Mouse (Mus musculus): ENCODE measurements at regions not wholly inside any gene's neighbourhood (a gene's known extent, or its start where the extent isn't known, plus 50 kb on each side); places are given as distances from the start of the nearest gene placed in this dataset.

DNA sequence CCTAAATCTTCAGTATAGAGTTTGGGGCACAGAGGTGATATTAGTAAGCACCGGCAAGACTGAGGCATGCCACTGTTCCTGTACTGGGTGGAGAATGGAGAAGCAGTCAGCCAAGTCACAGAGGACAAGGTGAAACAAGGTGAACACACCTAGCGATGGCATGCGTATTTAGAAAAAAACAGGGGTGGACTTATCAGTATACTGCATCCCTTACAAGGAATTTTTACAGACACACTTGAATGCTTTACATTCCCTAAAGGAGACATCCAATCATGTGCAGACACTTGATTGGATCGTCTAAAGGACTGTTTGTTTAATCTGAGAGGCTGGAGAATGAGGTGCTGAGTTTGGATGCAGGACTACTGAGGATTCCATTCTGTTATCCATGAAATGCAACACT lies 1893.4 kb upstream of the Lrrc6 start:
- Histone ChIP-seq H3K9me3 (no peaks in the 10 kb centered on the region), H3K4me1 (no peaks in the 10 kb centered on the region), H3K27ac (no peak overlapping the region), H3K4me3 (no peak overlapping the region), H3K4me2 (no peak overlapping the region), H3K27me3 (no peaks in the 10 kb centered on the region), H3K36me3 (no peaks in the 10 kb centered on the region), H3K9ac (no peak overlapping the region)
- 54% methylated on average over 4 of the region's 4 CpGs for WGBS
- ATAC-seq (ENCODE audit: borderline replicate concordance, extremely low read depth, low FRiP score, low TSS enrichment): no peak

DNA sequence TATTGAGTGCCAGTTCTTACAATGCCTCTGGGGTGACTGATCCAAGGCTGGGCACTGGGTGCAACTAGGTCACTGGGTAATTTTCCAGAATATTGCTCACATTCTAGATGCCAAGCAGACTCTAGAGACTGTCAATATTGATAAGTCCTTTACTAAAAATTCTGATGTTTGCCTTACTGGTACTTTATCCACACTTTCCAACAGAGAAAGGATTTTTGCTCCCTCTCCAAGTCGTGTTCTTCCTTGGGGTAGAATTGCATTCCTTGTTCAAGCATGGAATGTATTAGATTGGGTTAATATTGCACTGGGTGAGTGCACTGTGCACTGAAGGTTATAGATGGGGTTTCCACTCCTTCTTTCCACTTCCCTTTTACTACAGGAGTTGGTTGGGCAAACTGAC lies 1891.0 kb upstream of the Lrrc6 start:
- Histone ChIP-seq H3K9ac (no peak overlapping the region), H3K4me2 (no peak overlapping the region), H3K36me3 (no peaks in the 10 kb centered on the region), H3K27ac (peak overlapping the region; percentile 77), H3K9me3 (no peaks in the 10 kb centered on the region), H3K27me3 (no peaks in the 10 kb centered on the region), H3K4me3 (no peak overlapping the region), H3K4me1 (no peaks in the 10 kb centered on the region)
- ATAC-seq (ENCODE audit: borderline replicate concordance, extremely low read depth, low FRiP score, low TSS enrichment): peak; percentile 64
- 41% methylated on average over 1 of the region's 1 CpGs for WGBS

GRCm38 (mm10) chr15:68389855-68390254 lies 1889.1 kb upstream of the Lrrc6 start:
- Histone ChIP-seq H3K36me3 (no peaks in the 10 kb centered on the region), H3K4me1 (no peaks in the 10 kb centered on the region), H3K9ac (no peak overlapping the region), H3K9me3 (no peaks in the 10 kb centered on the region), H3K27ac (no peak overlapping the region), H3K4me3 (no peak overlapping the region), H3K4me2 (no peak overlapping the region), H3K27me3 (no peaks in the 10 kb centered on the region)
- 52% methylated on average over 5 of the region's 5 CpGs for WGBS
- peak; percentile 67; the same call in 1 of the 2 replicates for ATAC-seq (ENCODE audit: borderline replicate concordance, extremely low read depth, low FRiP score, low TSS enrichment)

DNA sequence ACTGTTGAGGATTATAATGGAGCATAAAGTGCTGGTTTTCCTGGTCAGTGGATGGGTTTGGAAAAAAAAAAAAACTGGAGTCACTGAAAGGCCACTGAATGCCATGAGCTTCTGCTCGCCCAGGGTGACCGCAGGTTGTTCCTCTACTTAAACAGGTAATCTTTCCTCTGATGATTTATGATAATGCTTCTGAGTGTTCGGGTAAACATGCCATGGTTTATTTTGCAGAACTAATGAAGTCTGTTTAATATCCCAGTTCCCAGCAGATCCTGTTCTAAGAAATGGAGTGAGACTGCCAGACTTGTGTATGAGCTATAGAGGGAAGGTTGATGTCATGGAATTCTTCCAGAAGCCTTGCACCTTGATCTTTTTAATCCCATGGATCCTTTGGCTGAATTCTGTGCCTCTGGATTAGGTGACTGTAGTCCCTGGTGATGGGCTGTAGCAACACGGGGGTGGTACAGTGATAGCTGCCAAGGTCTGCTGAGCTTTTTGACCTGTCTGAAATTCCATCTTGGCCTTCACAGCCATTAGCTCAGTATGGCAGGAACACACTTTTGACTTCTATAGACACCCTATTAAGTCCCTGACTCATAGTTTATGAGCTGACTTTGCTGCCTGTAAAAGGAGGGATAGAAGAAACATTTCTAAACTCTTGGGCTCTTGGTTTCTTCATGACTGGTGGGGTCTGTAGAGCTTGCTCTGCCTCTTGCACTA lies 1886.8 kb upstream of the Lrrc6 start:
- no peaks in the 10 kb centered on the region for H3K4me1 ChIP-seq
- WGBS: 62% methylated on average over 4 of the region's 4 CpGs
- no peaks in the 10 kb centered on the region for H3K9me3 ChIP-seq
- H3K4me3 ChIP-seq: no peak overlapping the region
- H3K9ac ChIP-seq: no peak overlapping the region
- H3K27ac ChIP-seq: no peak overlapping the region
- no peaks in the 10 kb centered on the region for H3K27me3 ChIP-seq
- H3K36me3 ChIP-seq: no peaks in the 10 kb centered on the region
- no peak overlapping the region for H3K4me2 ChIP-seq
- no peak for ATAC-seq (ENCODE audit: borderline replicate concordance, extremely low read depth, low FRiP score, low TSS enrichment)

- no peak overlapping the region for H3K4me2 ChIP-seq
- H3K9me3 ChIP-seq: no peaks in the 10 kb centered on the region
- no peak for ATAC-seq (ENCODE audit: borderline replicate concordance, extremely low read depth, low FRiP score, low TSS enrichment)
- H3K27ac ChIP-seq: no peak overlapping the region
- H3K36me3 ChIP-seq: no peaks in the 10 kb centered on the region
- no peak overlapping the region for H3K4me3 ChIP-seq
- 62% methylated on average over 10 of the region's 10 CpGs for WGBS
- H3K9ac ChIP-seq: no peak overlapping the region
- H3K4me1 ChIP-seq: no peaks in the 10 kb centered on the region
- no peaks in the 10 kb centered on the region for H3K27me3 ChIP-seq
Measured at GRCm38 (mm10) chr15:68384571-68385335, 1884.0 kb upstream of the Lrrc6 start.

- Histone ChIP-seq H3K27me3 (no peaks in the 10 kb centered on the region), H3K36me3 (no peaks in the 10 kb centered on the region), H3K4me1 (no peaks in the 10 kb centered on the region), H3K27ac (no peak overlapping the region), H3K4me3 (no peak overlapping the region), H3K4me2 (no peak overlapping the region), H3K9me3 (no peaks in the 10 kb centered on the region), H3K9ac (no peak overlapping the region)
- 34% methylated on average over 1 of the region's 1 CpGs for WGBS
- ATAC-seq (ENCODE audit: borderline replicate concordance, extremely low read depth, low FRiP score, low TSS enrichment): no peak
Measured at GRCm38 (mm10) chr15:68375166-68375565, 1874.5 kb upstream of the Lrrc6 start.

DNA sequence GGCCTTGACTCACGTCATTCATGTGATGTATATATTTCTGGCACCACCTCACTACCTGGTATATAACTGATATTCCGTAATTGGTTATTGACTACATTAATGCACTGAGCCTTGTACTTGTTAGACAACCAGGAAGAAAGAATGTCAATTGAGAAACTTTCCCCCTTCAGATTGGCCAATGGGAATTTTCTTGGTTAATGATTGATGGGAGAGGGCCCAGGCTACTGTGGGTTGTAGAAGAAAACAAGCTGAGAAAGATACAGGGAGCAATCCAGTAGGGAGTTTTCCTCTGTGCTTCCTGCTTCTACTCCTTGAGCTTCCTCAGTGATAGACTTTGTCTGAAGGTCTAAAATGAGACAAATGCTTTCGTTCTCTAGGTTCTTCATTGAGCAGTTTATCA lies 1866.1 kb upstream of the Lrrc6 start:
- Histone ChIP-seq H3K27me3 (no peaks in the 10 kb centered on the region), H3K4me2 (no peak overlapping the region), H3K27ac (no peak overlapping the region), H3K36me3 (no peaks in the 10 kb centered on the region), H3K4me3 (no peak overlapping the region), H3K9me3 (no peaks in the 10 kb centered on the region), H3K4me1 (peaks cover 5% of the 10 kb centered on the region; the same call in 1 of the 2 replicates), H3K9ac (no peak overlapping the region)
- 72% methylated on average over 3 of the region's 3 CpGs for WGBS
- ATAC-seq (ENCODE audit: borderline replicate concordance, extremely low read depth, low FRiP score, low TSS enrichment): no peak

DNA sequence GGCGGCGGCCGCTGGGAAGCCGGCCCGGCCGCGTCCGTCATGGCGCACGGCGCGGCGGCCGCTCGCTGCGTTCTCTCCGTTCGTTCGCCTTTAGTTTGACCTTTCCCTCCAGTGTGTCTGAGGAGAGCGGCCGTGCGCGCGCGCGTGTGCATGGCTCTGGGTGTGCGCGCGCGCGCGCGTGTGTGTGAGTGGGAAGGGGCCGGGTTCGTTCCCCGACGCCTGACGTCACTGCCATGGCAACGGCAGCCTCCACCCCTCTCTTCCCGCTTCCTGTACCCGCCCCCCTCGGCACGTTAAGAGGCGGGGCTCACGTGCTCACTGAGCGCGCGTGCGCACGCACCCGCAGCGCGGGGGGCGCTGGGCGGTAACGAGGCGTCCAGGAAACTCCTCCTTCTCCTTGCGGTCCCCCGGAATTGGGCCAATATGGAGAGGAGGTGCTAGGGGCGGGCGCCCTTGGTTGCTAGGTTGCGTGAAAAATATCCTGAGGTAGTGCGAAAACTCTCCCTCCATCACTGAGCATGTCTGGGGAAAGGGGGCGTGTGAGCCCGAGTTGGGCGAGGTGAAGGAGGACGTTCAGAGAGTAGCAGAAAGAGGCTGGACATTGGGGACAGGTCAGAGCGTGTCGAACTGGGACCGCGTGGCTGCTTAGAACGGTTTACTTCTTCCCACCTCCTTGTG lies 1862.5 kb upstream of the Lrrc6 start:
- H3K4me3 ChIP-seq: peak overlapping the region; percentile 94
- no peaks in the 10 kb centered on the region for H3K9me3 ChIP-seq
- peaks cover 19% of the 10 kb centered on the region for H3K4me1 ChIP-seq
- ATAC-seq (ENCODE audit: borderline replicate concordance, extremely low read depth, low FRiP score, low TSS enrichment): peak; percentile 95
- H3K27ac ChIP-seq: peak overlapping the region; percentile 96
- no peaks in the 10 kb centered on the region for H3K36me3 ChIP-seq
- peak overlapping the region; percentile 64 for H3K4me2 ChIP-seq
- peak overlapping the region; percentile 90 for H3K9ac ChIP-seq
- under 1% methylated on average over 66 of the region's 72 CpGs for WGBS
- H3K27me3 ChIP-seq: no peaks in the 10 kb centered on the region

DNA sequence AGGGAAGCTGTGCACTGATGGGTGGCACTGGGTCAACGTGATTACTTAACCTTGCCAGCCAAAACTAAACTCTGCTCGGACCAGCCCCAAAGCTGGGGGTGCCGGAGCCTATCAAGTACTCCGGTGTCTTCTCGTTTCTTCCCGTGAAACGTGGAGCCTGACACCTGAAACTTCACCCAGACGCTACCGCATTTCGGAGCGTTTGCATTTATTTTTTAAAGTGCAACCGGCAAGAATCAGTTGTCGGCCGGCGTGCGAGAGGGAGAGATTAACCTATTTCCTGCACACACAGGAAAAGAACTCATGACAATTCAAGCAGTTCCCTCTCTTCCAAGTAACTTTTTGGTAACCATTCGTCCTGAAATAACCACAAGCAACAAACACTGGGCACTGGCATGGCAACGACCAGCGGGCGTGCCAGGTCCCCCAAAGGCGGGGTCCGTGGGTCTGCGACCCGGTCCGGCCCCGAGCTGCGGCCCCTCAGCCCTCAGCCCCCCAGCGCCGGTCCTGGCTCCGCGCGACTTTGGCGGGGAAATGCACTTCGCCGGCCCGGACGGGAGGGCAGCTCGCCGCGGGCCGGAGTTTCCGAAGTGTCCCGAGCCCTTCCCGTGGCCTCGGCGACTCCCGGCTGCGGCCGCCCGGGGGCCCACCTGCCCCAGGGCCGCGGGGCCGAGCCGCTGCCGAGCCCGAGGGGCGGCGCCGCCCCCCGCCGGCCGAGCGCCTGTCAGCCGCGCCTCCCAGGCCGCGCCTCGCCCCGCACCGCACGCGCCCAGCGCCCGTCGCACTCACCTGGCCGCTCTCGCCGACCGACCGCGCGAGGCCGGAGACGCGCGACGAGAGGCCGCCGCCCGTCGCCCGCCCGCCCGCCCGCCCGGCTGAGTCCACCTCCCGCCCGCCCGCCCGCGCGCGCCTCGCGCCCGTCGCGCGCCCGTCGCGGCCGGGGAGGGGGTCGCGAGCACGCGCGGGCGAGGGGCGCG lies 1861.7 kb upstream of the Lrrc6 start:
- Histone ChIP-seq H3K9me3 (no peaks in the 10 kb centered on the region), H3K4me2 (peak overlapping the region; percentile 54), H3K4me1 (peaks cover 19% of the 10 kb centered on the region), H3K36me3 (no peaks in the 10 kb centered on the region), H3K9ac (peak overlapping the region; percentile 90), H3K4me3 (peak overlapping the region; percentile 94), H3K27me3 (no peaks in the 10 kb centered on the region), H3K27ac (peak overlapping the region; percentile 96)
- WGBS: under 1% methylated on average over 71 of the region's 121 CpGs
- ATAC-seq (ENCODE audit: borderline replicate concordance, extremely low read depth, low FRiP score, low TSS enrichment): peak; percentile 51

DNA sequence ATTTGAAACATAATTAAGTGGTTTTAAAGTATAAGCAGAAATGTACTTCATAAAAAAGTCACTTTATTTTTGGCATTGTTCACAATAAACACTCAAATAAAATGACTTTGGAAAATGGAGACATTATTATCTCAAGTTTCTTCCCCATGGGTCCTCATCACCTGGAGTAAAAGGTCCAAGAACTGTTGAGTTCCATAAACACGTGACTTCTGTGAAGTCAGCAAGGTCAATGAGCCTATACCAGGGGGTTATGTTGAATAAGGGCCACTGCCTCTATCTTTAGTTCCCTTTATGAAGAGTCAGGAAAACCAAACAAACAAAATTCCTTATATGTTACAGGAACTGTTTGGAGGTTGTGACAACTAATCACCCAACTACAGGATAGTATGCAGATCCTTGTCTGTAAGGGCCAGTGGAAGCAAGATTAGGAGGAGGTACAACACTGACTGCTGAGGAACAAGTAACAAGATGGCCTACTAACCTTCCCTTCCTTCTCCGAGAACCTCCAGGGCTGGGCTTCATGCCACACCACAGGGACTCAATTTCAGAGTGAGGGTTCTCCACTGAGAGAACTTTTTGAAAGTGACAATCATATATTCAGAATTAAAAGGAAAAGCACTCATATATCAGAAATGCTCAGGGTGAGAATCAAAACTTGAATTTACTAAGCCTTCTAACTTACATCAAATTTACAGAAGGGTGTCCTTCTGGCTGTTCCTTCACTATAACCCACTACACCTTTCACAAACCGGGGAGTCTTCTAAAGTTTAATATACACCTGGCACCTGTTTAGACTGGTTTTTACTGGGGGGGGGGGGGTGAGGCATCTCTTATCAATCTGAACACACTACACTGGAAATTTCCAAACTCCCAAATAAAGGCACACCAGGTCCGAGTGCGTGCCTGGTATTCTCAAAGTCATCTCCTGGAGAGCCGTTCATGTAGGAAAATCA lies 1860.5 kb upstream of the Lrrc6 start:
- H3K4me3 ChIP-seq: peak overlapping the region; percentile 94
- no peaks in the 10 kb centered on the region for H3K27me3 ChIP-seq
- no peaks in the 10 kb centered on the region for H3K36me3 ChIP-seq
- ATAC-seq (ENCODE audit: borderline replicate concordance, extremely low read depth, low FRiP score, low TSS enrichment): no peak
- H3K9ac ChIP-seq: peak overlapping the region; percentile 90
- no peaks in the 10 kb centered on the region for H3K9me3 ChIP-seq
- peak overlapping the region; percentile 96 for H3K27ac ChIP-seq
- peak overlapping the region; percentile 54 for H3K4me2 ChIP-seq
- 26% methylated on average over 6 of the region's 6 CpGs for WGBS
- peaks cover 19% of the 10 kb centered on the region for H3K4me1 ChIP-seq
